Mouse (Mus musculus): Measurements from ENCODE around the gene Fer1l4.
A peak's percentile ranks its signal among the peaks of the same experiment; 100 is the strongest.

Fer1l4 gene

DNA sequence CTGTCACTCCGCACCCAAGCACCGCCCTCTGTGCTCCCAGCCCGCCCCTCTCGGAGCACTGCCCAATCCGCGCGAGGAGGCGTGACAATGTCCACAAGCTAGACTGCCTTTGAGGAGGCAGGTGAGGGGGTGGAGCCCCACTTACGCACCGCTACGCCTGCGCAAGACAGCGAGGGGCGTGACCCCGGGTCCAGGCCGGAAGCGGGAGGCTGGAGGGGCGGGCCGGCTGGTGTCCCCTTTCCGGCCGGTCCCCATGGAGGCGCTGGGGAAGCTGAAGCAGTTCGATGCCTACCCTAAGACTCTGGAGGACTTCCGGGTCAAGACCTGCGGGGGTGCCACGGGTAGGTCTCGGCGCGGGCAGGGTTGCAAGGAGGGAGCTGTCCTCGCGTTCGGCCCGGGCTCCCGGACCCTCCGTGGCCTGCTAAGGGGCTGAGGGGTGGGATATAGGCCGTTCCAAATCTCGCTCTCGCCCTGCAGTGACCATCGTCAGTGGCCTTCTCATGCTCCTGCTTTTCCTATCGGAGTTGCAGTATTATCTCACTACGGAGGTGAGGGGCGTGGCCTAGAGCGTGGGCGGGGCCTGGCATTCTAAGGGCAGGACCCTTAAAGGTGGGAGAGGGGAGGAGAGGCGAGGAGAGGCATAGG is 44.7 kb downstream of the Fer1l4 start, which contains the start of the genes 6430550D23Rik and Ergic3:
6430550D23Rik (minus strand) TSS at position 90 of the 645 bp plus-strand sequence.
Ergic3 (plus strand) TSS at position 158 of the 645 bp plus-strand sequence.
- DNase-seq (ENCODE audit: low spot score) = peak; percentile 98

DNA sequence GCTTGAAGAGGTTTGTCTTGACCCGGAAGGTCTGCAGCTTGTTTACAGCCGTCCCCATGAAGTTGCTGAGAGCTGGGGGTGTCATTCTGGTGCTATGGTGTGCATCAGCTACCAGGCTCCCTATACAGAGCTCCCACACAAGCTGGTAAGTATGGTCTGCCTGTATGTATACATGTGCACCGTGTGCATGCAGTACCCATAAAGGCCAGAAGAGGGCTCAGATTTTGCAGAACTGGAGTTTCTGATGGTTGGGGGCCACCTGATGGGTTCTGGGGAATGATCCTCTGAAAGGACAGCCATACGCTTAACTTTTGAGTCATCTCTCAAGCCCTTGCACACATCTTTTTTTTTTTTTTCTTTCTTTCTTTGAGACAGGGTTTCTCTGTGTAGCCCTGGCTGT is 47.4 kb downstream of the Fer1l4 start:
- DNase-seq (ENCODE audit: low spot score) = no peak

DNA sequence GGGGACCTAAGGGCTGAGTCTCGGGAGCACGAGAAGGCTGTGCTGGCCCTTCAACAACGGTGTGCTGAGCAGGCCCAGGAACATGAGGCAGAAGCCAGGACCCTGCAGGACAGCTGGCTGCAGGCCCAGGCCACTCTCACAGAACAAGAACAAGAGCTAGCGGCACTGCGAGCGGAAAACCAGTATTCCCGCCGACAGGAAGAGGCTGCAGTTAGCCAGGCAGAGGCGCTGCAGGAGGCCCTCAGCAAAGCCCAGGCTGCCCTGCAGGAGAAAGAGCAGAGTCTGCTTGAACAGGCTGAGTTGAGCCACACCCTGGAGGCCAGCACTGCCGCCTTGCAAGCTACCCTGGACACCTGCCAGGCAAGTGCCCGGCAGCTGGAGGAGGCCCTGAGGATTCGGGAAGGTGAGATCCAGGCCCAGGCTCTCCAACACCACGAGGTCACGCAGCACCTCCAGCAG is 60.9 kb downstream of the Fer1l4 start:
- DNase-seq (ENCODE audit: low spot score) = no peak

DNA sequence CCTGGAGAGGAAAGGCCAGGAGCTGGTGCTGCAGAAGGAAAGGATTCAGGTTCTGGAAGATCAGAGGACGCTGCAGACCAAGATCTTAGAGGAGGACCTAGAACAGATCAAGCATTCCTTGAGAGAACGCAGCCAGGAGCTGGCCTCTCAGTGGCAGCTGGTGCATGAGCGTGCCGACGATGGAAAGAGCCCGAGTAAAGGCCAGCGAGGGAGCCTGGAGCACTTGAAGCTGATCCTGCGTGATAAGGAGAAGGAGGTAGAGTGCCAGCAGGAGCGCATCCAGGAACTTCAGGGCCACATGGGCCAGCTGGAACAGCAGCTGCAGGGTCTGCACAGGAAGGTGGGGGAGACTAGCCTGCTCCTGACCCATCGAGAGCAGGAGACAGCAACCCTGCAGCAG is 61.6 kb downstream of the Fer1l4 start:
- no peak for DNase-seq (ENCODE audit: low spot score)

DNA sequence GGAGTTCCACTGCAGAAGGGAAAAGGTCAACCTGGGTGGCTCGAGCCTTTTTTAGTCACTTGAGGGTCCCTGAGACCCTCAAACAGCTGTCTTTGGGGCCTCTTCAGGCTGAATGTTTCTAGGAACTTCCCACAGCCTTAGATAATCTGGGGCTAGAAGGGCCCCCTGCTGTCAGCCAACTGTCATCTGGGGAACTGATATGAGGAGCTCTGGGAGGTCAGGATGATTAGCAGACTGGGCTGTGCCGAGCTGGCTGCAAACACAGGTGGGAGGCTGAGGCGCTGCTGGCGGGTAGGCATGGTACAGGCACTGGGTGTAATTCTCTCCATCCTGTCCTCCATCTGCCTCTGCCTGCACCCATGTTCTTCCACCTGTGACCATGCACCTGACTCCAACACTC is 63.7 kb downstream of the Fer1l4 start:
- no peak for DNase-seq (ENCODE audit: low spot score)

DNA sequence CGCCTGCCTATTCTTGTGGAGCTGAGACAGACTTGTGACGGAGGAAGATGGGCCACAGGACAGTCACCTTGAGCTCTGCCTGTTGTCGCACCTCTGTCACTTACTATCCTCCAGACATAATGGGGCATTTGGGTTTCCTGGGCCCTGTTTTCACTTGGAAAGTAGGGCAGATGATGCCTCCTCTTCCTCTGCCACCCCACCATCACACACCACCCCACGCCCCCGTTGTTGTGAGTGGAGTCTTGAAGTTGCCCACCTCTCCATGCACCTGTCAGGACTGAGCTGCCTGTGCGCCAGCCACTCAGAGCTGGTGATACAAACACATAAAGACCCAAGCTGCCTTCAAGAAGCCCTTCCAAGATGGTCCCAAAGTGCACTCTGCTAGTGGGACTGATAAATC is 65.6 kb downstream of the Fer1l4 start:
- DNase-seq (ENCODE audit: low spot score) = no peak

DNA sequence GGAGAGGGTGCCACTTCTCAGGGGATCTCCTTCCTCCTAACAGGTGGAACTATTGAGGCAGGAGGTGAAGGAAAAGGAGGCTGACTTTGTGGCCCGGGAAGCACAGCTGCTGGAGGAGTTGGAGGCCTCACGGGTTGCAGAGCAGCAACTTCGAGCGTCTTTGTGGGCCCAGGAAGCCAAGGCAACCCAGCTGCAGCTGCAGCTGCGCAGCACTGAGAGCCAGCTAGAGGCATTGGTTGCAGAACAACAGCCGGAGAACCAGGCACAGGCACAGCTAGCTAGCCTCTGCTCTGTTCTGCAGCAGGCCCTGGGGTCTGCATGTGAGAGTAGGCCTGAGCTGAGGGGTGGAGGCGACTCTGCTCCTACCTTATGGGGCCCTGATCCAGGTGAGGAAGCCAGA is 67.0 kb downstream of the Fer1l4 start:
- no peak for DNase-seq (ENCODE audit: low spot score)

DNA sequence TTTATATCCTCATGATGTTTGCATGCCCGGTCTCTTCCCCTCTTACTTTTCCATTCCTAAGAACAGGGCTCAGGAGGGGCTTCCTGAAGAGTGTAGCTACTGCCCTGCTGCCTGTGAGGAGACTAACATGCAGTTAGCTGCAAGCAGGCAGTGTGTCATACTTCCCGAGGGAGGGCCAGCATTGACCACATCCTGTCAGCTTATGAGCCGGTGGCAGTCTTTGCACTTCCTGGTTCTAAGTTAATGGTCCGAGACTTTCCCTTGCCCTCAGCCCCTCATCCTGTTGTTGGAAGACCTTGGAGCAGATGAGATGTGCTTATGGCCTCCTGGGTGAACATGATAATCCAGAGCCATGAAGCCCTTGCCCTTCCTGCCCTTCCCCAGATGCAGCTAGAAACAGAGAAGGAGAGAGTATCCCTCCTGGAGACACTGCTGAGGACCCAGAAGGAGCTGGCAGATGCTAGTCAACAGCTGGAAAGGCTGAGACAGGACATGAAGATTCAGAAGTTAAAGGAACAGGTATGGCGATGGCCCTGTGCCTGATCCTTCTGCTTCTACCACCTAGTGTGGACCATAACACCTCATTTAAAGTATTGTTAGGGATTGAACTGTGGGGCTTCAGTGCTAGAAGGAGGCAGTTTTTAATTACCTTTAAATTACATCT is 73.3 kb downstream of the Fer1l4 start:
- DNase-seq (ENCODE audit: low spot score) = no peak

DNA sequence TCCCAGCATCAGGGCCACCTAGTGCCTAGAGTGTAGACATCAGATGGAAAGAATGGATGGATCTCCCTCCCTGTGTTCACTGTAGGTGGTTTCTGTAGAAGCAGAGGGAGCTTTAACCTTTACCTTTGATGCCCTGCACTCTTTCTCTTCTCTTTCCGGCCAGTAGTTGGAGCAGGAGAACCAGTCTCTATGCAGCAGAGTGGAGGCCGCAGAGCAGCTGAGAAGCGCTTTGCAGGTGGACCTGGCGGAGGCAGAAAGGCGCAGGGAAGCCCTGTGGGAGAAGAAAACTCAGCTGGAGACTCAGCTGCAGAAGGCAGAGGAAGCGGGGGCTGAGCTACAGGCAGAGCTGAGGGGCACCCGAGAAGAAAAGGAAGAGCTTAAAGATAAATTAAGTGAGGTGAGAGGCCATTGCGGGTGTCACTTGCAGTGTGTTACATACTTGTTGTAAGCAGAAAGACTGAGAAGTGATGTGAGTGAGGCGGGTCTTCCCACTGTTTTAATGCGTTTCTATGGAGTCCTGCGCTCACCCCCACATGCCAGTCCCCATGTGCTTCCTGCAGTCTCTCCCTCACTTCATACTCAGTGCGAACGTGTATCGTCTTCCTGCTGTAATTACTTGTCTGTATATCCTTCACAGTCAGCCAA is 78.5 kb downstream of the Fer1l4 start:
- DNase-seq (ENCODE audit: low spot score) = no peak

DNA sequence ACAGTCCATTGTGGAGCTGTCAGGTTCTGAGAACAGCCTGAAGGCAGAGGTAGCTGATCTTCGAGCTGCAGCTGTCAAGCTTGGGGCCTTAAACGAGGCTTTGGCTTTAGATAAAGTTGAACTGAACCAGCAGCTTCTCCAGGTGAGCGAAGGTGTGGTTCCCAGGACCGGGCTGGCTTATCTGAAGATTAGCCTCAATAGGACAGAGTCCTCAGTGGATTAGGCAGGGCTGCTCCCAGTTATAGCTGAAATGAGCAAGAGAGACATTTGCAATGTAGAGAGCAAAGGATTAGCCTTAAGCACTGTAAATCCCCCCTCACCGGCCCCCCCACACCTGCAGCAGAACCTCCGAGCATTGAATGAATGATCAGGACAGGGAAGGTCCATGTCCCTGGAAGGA is 79.4 kb downstream of the Fer1l4 start:
- DNase-seq (ENCODE audit: low spot score) = no peak

Measured in adipocyte (in vitro differentiated cells).